Mouse (Mus musculus): ENCODE data around the gene B3glct. TPM values are rescaled to one million over a fixed set of nuclear protein-coding genes. Genes with fewer than 3 reads are reported as not detected.
A peak's percentile ranks its signal among the peaks of the same experiment; 100 is the strongest.

The B3glct gene
- total and polyA plus RNA-seq, 3 experiments: 12.1 to 14.2 TPM; not detected in 1

GRCm38 (mm10) chr5:149790087-149790486 lies 112.1 kb downstream of the B3glct start:
- Histone ChIP-seq H3K36me3 (ENCODE audit: control insufficient read depth in 1 of 2, insufficient read depth in 2 of 2, low read length in 2 of 2) (no peaks in the 10 kb centered on the region), H3K4me1 (ENCODE audit: control insufficient read depth in 1 of 2, insufficient read depth in 2 of 2, low read length in 2 of 2) (no peaks in the 10 kb centered on the region), H3K9ac (ENCODE audit: control insufficient read depth, low read depth, low read length, poor library complexity, severe bottlenecking) (no peak overlapping the region), H3K4me3 (ENCODE audit: control insufficient read depth in 1 of 2, insufficient read depth in 1 of 2, low read depth in 2 of 2, low read length in 2 of 2) (no peak overlapping the region), H3K27ac (ENCODE audit: control insufficient read depth, low read depth, low read length) (no peak overlapping the region), H3K27me3 (ENCODE audit: control insufficient read depth in 1 of 2, insufficient read depth in 2 of 2, low read length in 2 of 2) (peaks cover 0 to 2% of the 10 kb centered on the region in 2 experiments; a peak in 1 of 4 replicates), H3K79me2 (ENCODE audit: control insufficient read depth, insufficient read depth, low read length, poor library complexity) (no peaks in the 10 kb centered on the region), H3K9me3 (replicated peaks; ENCODE audit: insufficient read depth, low read length) (no peaks in the 10 kb centered on the region)
- DNase-seq (ENCODE audit: low read depth, low spot score): peak; percentile 18
- TF ChIP-seq ZNF384 (IDR thresholded peaks at IDR 0.05; ENCODE audit: low read depth, low read length): no peak
- TF ChIP-seq POLR2A (IDR thresholded peaks at IDR 0.05; ENCODE audit: control insufficient read depth in 1 of 2, insufficient read depth in 1 of 2, low read depth in 1 of 2, low read length in 2 of 2, poor library complexity in 1 of 2): no peak
- no peak for TF ChIP-seq E2F4 (IDR thresholded peaks at IDR 0.05; ENCODE audit: borderline replicate concordance, low read depth, low read length)
- no peak for TF ChIP-seq MXI1 (IDR thresholded peaks at IDR 0.05; ENCODE audit: low read depth, low read length)

DNA sequence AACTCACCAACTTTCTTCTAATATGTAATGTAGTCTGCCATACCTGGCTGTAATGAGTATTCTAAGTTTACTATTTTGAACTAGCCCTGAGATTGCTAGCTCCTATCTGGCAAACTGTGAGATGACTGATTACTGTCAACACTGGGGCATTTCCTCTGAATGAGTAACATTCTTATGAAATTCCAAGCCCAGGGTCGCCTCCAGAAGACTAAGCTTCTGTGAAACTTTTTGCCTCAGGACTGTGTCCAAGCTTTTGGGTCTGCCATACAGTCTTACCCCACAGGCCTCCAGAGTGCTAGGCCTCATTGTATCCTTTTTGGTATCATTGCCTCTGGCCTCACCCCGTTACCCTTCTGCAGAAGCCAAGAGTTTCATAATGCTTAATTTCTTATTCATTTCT lies 132.0 kb downstream of the B3glct start:
- Histone ChIP-seq H3K4me3 (ENCODE audit: control insufficient read depth in 1 of 2, insufficient read depth in 1 of 2, low read depth in 2 of 2, low read length in 2 of 2) (no peak overlapping the region), H3K4me1 (ENCODE audit: control insufficient read depth in 1 of 2, insufficient read depth in 2 of 2, low read length in 2 of 2) (no peaks in the 10 kb centered on the region), H3K27ac (ENCODE audit: control insufficient read depth, low read depth, low read length) (no peak overlapping the region), H3K9me3 (replicated peaks; ENCODE audit: insufficient read depth, low read length) (no peaks in the 10 kb centered on the region), H3K79me2 (ENCODE audit: control insufficient read depth, insufficient read depth, low read length, poor library complexity) (no peaks in the 10 kb centered on the region), H3K27me3 (ENCODE audit: control insufficient read depth in 1 of 2, insufficient read depth in 2 of 2, low read length in 2 of 2) (no peaks in the 10 kb centered on the region), H3K36me3 (ENCODE audit: control insufficient read depth in 1 of 2, insufficient read depth in 2 of 2, low read length in 2 of 2) (no peaks in the 10 kb centered on the region), H3K9ac (ENCODE audit: control insufficient read depth, low read depth, low read length, poor library complexity, severe bottlenecking) (no peak overlapping the region)
- no peak for DNase-seq (ENCODE audit: low read depth, low spot score)
- TF ChIP-seq RCOR1 (IDR thresholded peaks at IDR 0.05; ENCODE audit: low read depth, low read length) (no peak), MAZ (IDR thresholded peaks at IDR 0.05; ENCODE audit: low read depth, low read length) (no peak), RAD21 (IDR thresholded peaks at IDR 0.05; ENCODE audit: low read depth, low read length) (no peak), POLR2A (IDR thresholded peaks at IDR 0.05; ENCODE audit: control insufficient read depth in 1 of 2, insufficient read depth in 1 of 2, low read depth in 1 of 2, low read length in 2 of 2, poor library complexity in 1 of 2) (no peak), TBP (IDR thresholded peaks at IDR 0.05; ENCODE audit: low read depth, low read length) (no peak), MEF2A (IDR thresholded peaks at IDR 0.05; ENCODE audit: extremely low read depth, insufficient replicate concordance, low read depth, low read length, poor library complexity, severe bottlenecking) (no peak)

DNA sequence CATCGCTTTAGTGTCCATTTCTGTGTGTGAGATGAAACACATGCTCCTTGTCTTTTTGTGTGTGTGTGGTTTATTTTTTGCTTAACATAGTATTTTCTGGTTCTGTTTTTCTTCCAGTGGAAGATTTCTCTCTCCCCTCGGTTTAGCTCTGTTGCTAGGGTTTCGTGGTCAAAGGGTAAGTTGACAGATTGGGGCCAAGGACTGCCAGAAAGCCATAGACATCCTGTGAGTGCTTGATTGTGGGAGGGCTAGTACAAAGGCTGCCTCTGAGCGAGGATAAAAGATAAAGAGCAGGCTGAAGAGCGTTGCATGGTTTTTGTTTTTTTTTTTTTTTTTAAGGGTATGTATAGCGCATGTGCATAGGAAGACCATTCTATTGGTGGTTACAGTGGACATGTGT lies 133.8 kb downstream of the B3glct start:
- no peaks in the 10 kb centered on the region for H3K79me2 ChIP-seq (ENCODE audit: control insufficient read depth, insufficient read depth, low read length, poor library complexity)
- DNase-seq (ENCODE audit: low read depth, low spot score): no peak
- H3K9ac ChIP-seq (ENCODE audit: control insufficient read depth, low read depth, low read length, poor library complexity, severe bottlenecking): no peak overlapping the region
- H3K27ac ChIP-seq (ENCODE audit: control insufficient read depth, low read depth, low read length): no peak overlapping the region
- no peaks in the 10 kb centered on the region for H3K36me3 ChIP-seq (ENCODE audit: control insufficient read depth in 1 of 2, insufficient read depth in 2 of 2, low read length in 2 of 2)
- TF ChIP-seq E2F4 (IDR thresholded peaks at IDR 0.05; ENCODE audit: borderline replicate concordance, low read depth, low read length) (no peak), CHD1 (IDR thresholded peaks at IDR 0.05; ENCODE audit: low read depth, low read length) (no peak), CTCF (IDR thresholded peaks at IDR 0.05 in 2 of 3, conservative IDR thresholded peaks at IDR 0.05 in 1 of 3; ENCODE audit: control insufficient read depth in 1 of 3, insufficient read depth in 1 of 3, low read depth in 2 of 3, low read length in 3 of 3, poor library complexity in 1 of 3, severe bottlenecking in 1 of 3) (no peak), MYB (IDR thresholded peaks at IDR 0.05; ENCODE audit: low read depth, low read length) (no peak), GATA1 (IDR thresholded peaks at IDR 0.05; ENCODE audit: low read depth, low read length) (no peak), RCOR1 (IDR thresholded peaks at IDR 0.05; ENCODE audit: low read depth, low read length) (no peak), ETS1 (IDR thresholded peaks at IDR 0.05; ENCODE audit: low read depth, low read length) (no peak), USF2 (IDR thresholded peaks at IDR 0.05; ENCODE audit: borderline replicate concordance in 1 of 2, insufficient read depth in 1 of 2, low read depth in 1 of 2, low read length in 2 of 2) (no peak), KAT2A (conservative IDR thresholded peaks at IDR 0.05; ENCODE audit: low read depth, low read length) (no peak), ELF1 (IDR thresholded peaks at IDR 0.05; ENCODE audit: low read depth, low read length) (no peak)
- H3K9me3 ChIP-seq (replicated peaks; ENCODE audit: insufficient read depth, low read length): no peaks in the 10 kb centered on the region
- no peaks in the 10 kb centered on the region for H3K4me1 ChIP-seq (ENCODE audit: control insufficient read depth in 1 of 2, insufficient read depth in 2 of 2, low read length in 2 of 2)
- H3K27me3 ChIP-seq (ENCODE audit: control insufficient read depth in 1 of 2, insufficient read depth in 2 of 2, low read length in 2 of 2): no peaks in the 10 kb centered on the region
- no peak overlapping the region for H3K4me3 ChIP-seq (ENCODE audit: control insufficient read depth in 1 of 2, insufficient read depth in 1 of 2, low read depth in 2 of 2, low read length in 2 of 2)

Measured in MEL (cell line).